ENCODE assay signal across 10 mouse cellular contexts in the genomic region with DNA sequence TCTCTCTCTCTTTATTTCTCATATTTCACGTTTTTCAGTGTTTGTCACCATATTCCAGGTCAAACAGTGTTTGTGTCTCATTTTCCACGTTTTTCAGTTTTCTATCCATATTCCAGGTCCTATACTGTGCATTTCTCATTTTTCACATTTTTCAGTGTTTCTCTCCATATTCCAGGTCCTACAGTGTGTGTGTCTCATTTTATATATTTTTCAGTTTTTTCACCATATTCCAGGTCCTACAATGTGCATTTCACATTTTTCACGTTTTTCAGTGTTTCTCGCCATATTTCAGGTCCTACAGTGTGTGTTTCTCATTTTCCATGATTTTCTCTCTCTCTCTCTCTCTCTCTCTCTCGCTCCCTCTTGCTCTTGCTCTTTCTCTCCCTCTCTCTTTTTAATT.
DNase-seq lines count a peak whose midpoint lies in the region; ATAC-seq lines count a peak whose summit lies in the region.
"Had no signal": no experiment of that assay in that cellular context is flagged by ENCODE, and none has a peak within 500 bp of the region (broad histone marks: within the 10 kb centered on the region; RNA-seq: fewer than 3 reads in every experiment).

No protein-coding gene starts in this region.

- 54% methylated on average over 5 of the region's 5 CpGs for WGBS in limb, embryonic 15.5 days
- 60% methylated on average over 5 of the region's 5 CpGs for WGBS in limb, embryonic 10.5 days
- WGBS in embryonic facial prominence, embryonic 14.5 days, result 67% methylated on average over 5 of the region's 5 CpGs

- intact Hi-C loops in left cerebral cortex, postnatal 4 days (cut with DNase I), result no loop called here

- no peak overlapping the region for H3K4me2 ChIP-seq in limb, embryonic 15.5 days
- H3K4me2 ChIP-seq in embryonic facial prominence, embryonic 14.5 days (ENCODE audit: low read depth, low read length), result no peak overlapping the region
- H3K4me2 ChIP-seq: lung, embryonic 15.5 days had no signal

- peak; percentile 63; the same call in 1 of the 2 replicates for ATAC-seq in limb, embryonic 15.5 days (ENCODE audit: insufficient number of reproducible peaks, low FRiP score, low TSS enrichment, low read depth)
- no peak for ATAC-seq in embryonic facial prominence, embryonic 14.5 days (ENCODE audit: low read depth)
- peak; percentile 99 for ATAC-seq in monocyte, adult 5-6 weeks (replicated peaks; ENCODE audit: insufficient number of reproducible peaks, low FRiP score, low TSS enrichment, poor library complexity, severe bottlenecking)

- no peaks in the 10 kb centered on the region for H3K9me3 ChIP-seq in limb, embryonic 15.5 days
- no peaks in the 10 kb centered on the region for H3K9me3 ChIP-seq in limb, embryonic 10.5 days (replicated peaks)
- H3K9me3 ChIP-seq in embryonic facial prominence, embryonic 14.5 days (ENCODE audit: control insufficient read depth, low read length), result peaks cover 4% of the 10 kb centered on the region
- H3K9me3 ChIP-seq: lung, embryonic 15.5 days had no signal

- H3K27ac ChIP-seq in limb, embryonic 15.5 days, result no peak overlapping the region
- H3K27ac ChIP-seq in limb, embryonic 10.5 days, result no peak overlapping the region
- no peak overlapping the region for H3K27ac ChIP-seq in embryonic facial prominence, embryonic 14.5 days (replicated peaks; ENCODE audit: low read depth, low read length)
- H3K27ac ChIP-seq: lung, embryonic 15.5 days had no signal

- no peaks in the 10 kb centered on the region for H3K4me1 ChIP-seq in limb, embryonic 15.5 days
- no peaks in the 10 kb centered on the region for H3K4me1 ChIP-seq in limb, embryonic 10.5 days
- H3K4me1 ChIP-seq in embryonic facial prominence, embryonic 14.5 days (ENCODE audit: control insufficient read depth, insufficient read depth, low read length), result no peaks in the 10 kb centered on the region
- H3K4me1 ChIP-seq: lung, embryonic 15.5 days had no signal

- peak; percentile 10 for DNase-seq in adrenal gland, postnatal 10 days
- DNase-seq in adrenal gland, adult (ENCODE audit: inconsistent age in 2 of 2, low spot score in 1 of 2), result no peak
- no peak for DNase-seq in limb, embryonic 10.5 days (ENCODE audit: low spot score)
- peak; percentile 17 for DNase-seq in embryonic facial prominence, embryonic 14.5 days (ENCODE audit: low spot score)
- DNase-seq in lung, postnatal 25 days (ENCODE audit: low spot score), result no peak
- DNase-seq in left cerebral cortex, postnatal 4 days, result no peak
- DNase-seq: gastrocnemius, postnatal 25 days had no signal

- no peaks in the 10 kb centered on the region for H3K36me3 ChIP-seq in limb, embryonic 15.5 days
- H3K36me3 ChIP-seq in limb, embryonic 10.5 days, result no peaks in the 10 kb centered on the region
- H3K36me3 ChIP-seq in embryonic facial prominence, embryonic 14.5 days (ENCODE audit: control insufficient read depth, insufficient read depth, low read length), result no peaks in the 10 kb centered on the region
- H3K36me3 ChIP-seq: lung, embryonic 15.5 days had no signal

- H3K4me3 ChIP-seq in limb, embryonic 15.5 days, result no peak overlapping the region
- H3K4me3 ChIP-seq in limb, embryonic 10.5 days, result no peak overlapping the region
- no peak overlapping the region for H3K4me3 ChIP-seq in embryonic facial prominence, embryonic 14.5 days (ENCODE audit: low read depth, low read length)
- H3K4me3 ChIP-seq: lung, embryonic 15.5 days had no signal

- no peaks in the 10 kb centered on the region for H3K27me3 ChIP-seq in limb, embryonic 15.5 days
- no peaks in the 10 kb centered on the region for H3K27me3 ChIP-seq in limb, embryonic 10.5 days (ENCODE audit: low read depth, poor library complexity, severe bottlenecking)
- no peaks in the 10 kb centered on the region for H3K27me3 ChIP-seq in embryonic facial prominence, embryonic 14.5 days (replicated peaks; ENCODE audit: control insufficient read depth, insufficient read depth, low read length)
- H3K27me3 ChIP-seq: lung, embryonic 15.5 days had no signal

- H3K9ac ChIP-seq in limb, embryonic 15.5 days, result no peak overlapping the region
- H3K9ac ChIP-seq in embryonic facial prominence, embryonic 14.5 days (ENCODE audit: low read depth, low read length), result no peak overlapping the region
- H3K9ac ChIP-seq: lung, embryonic 15.5 days had no signal

Comparison
In these comparisons a context has a peak if more than half of its experiments do, and no peak if none do; other contexts are left out.
1. DNase-seq: peak in adrenal gland, postnatal 10 days (single experiment) and embryonic facial prominence, embryonic 14.5 days (single experiment); none in adrenal gland, adult (0 of 2), limb, embryonic 10.5 days (single experiment), lung, postnatal 25 days (single experiment) and left cerebral cortex, postnatal 4 days (single experiment).